Mouse (Mus musculus) testis, adult 2 months (tissue): ENCODE results near the gene Med8. TPM values are rescaled to one million over a fixed set of nuclear protein-coding genes. Genes with fewer than 3 reads are reported as not detected.

ENCODE experiments used
- H3K27ac ChIP-seq: fragments of 200-500 bp; 2 replicates; pipeline ENCODE4 v1.5.1; 2012; ENCODE audit warnings: low read depth, low read length; ENCODE audit not compliant: control insufficient read depth, insufficient read depth
- H3K27me3 ChIP-seq: fragments of 200-500 bp; 2 replicates; pipeline ENCODE4 v1.6.1; 2012; ENCODE audit warnings: mild to moderate bottlenecking, low read length, moderate library complexity; ENCODE audit not compliant: control insufficient read depth, insufficient read depth
- H3K36me3 ChIP-seq: fragments of 200-500 bp; 2 replicates; pipeline ENCODE4 v1.6.1; 2012; ENCODE audit warnings: mild to moderate bottlenecking, low read length; ENCODE audit not compliant: control insufficient read depth, insufficient read depth
- H3K4me1 ChIP-seq: fragments of 200-500 bp; 2 replicates; pipeline ENCODE4 v1.6.1; 2012; ENCODE audit warnings: low read length; ENCODE audit not compliant: control insufficient read depth, insufficient read depth
- H3K4me3 ChIP-seq: fragments of 200-500 bp; 2 replicates; pipeline ENCODE4 v1.5.1; 2012; ENCODE audit warnings: low read depth, mild to moderate bottlenecking, low read length, moderate library complexity, mixed read lengths; ENCODE audit not compliant: control insufficient read depth
- CTCF ChIP-seq: fragments of 200-500 bp; IDR thresholded peaks from 2 replicates; pipeline ENCODE4 v1.5.1; 2012; ENCODE audit warnings: low read depth, mild to moderate bottlenecking, inconsistent platforms, low read length, moderate library complexity; ENCODE audit not compliant: control insufficient read depth, insufficient read depth, insufficient replicate concordance
- POLR2A ChIP-seq: fragments of 200-500 bp; IDR thresholded peaks from 2 replicates; pipeline ENCODE4 v1.6.1; 2012; ENCODE audit warnings: low read depth, mild to moderate bottlenecking, inconsistent platforms, low read length, moderate library complexity; ENCODE audit not compliant: control insufficient read depth
- polyA plus RNA-seq: library from polyadenylated mRNA; depleted of rRNA; stranded (reverse); fragments of >200 nt; gene quantifications from 2 replicates; pipeline ENCODE4 v1.2.3, GENCODE M21; 2012; rRNA removed

Med8 gene
- polyA plus RNA-seq, 1 experiment, result 29.0 TPM

- no peaks in the 10 kb centered on the region for H3K36me3 ChIP-seq
- TF ChIP-seq CTCF, result no peak
- TF ChIP-seq POLR2A, result no peak
- H3K4me1 ChIP-seq, result peaks cover 8% of the 10 kb centered on the region
- H3K27me3 ChIP-seq, result no peaks in the 10 kb centered on the region
- H3K27ac ChIP-seq, result no peak overlapping the region
- H3K4me3 ChIP-seq, result peak overlapping the region; percentile 54
Observed at GRCm38 (mm10) chr4:118445781-118446414, 36.8 kb downstream of the Med8 start.

GRCm38 (mm10) chr4:118446415-118447153, 37.4 kb downstream of the Med8 start:
- Histone ChIP-seq H3K4me3 (peak overlapping the region; percentile 54), H3K36me3 (no peaks in the 10 kb centered on the region), H3K27ac (no peak overlapping the region), H3K27me3 (no peaks in the 10 kb centered on the region), H3K4me1 (peaks cover 8% of the 10 kb centered on the region)
- TF ChIP-seq POLR2A (no peak), CTCF (no peak)

- no peaks in the 10 kb centered on the region for H3K27me3 ChIP-seq
- no peak within 1 kb of the TSS for H3K4me3 ChIP-seq
- no peaks in the 10 kb centered on the region for H3K36me3 ChIP-seq
- H3K27ac ChIP-seq, result no peak within 1 kb of the TSS
- no peak for TF ChIP-seq CTCF
- no peak for TF ChIP-seq POLR2A
- H3K4me1 ChIP-seq, result no peaks in the 10 kb centered on the region
Observed at GRCm38 (mm10) chr4:118457345-118457975, 48.3 kb downstream of the Med8 start, which contains the start of gene Mpl. Gene Mpl (minus strand): TSS chr4:118457513.

- TF ChIP-seq CTCF (no peak), POLR2A (no peak)
- Histone ChIP-seq H3K27me3 (no peaks in the 10 kb centered on the region), H3K27ac (no peak overlapping the region), H3K4me1 (0 out of 2 replicates have a peak, but pooled peaks cover 2% of the 10 kb centered on the region), H3K36me3 (no peaks in the 10 kb centered on the region), H3K4me3 (no peak overlapping the region)
Observed at GRCm38 (mm10) chr4:118464956-118465355, 55.8 kb downstream of the Med8 start.

Other genes starting within 250 kb of the Med8 start
- 10.2 and 14.2 TPM in 2 replicates for gene Kdm4a, start 229.3 kb upstream of the Med8 start, polyA plus RNA-seq
- 14.3 and 15.2 TPM in 2 replicates for gene Ptprf, start 117.9 kb upstream of the Med8 start, polyA plus RNA-seq
- 12.2 and 14.2 TPM in 2 replicates for gene Szt2, start 64 bp upstream of the Med8 start, polyA plus RNA-seq
- 17.1 and 19.6 TPM in 2 replicates for gene Elovl1, start 18.8 kb downstream of the Med8 start, polyA plus RNA-seq
- gene Cdc20, start 28.0 kb downstream of the Med8 start, polyA plus RNA-seq, result 116 and 126 TPM in 2 replicates
- not detected in 2 replicates for gene Mpl, start 48.2 kb downstream of the Med8 start, polyA plus RNA-seq
- gene Tie1, start 80.7 kb downstream of the Med8 start, polyA plus RNA-seq, result 1.8 and 2.1 TPM in 2 replicates
- gene 2610528J11Rik, start 117.7 kb downstream of the Med8 start, polyA plus RNA-seq, result 0.26 and 0.45 TPM in 2 replicates
- 0.25 TPM in 1 of 2 replicates, not detected in the other for gene Tmem125, start 134.7 kb downstream of the Med8 start, polyA plus RNA-seq
- 53.3 and 55.1 TPM in 2 replicates for gene Cfap57, start 211.4 kb downstream of the Med8 start, polyA plus RNA-seq
- gene Ebna1bp2, start 211.5 kb downstream of the Med8 start, polyA plus RNA-seq, result 45.0 and 46.4 TPM in 2 replicates
- 0.20 and 0.36 TPM in 2 replicates for gene Olfr62, start 249.6 kb downstream of the Med8 start, polyA plus RNA-seq